Mouse (Mus musculus) embryonic facial prominence, embryonic 13.5 days (tissue): ENCODE measurements around the gene Ltk. TPM values are rescaled to one million over a fixed set of nuclear protein-coding genes. Genes with fewer than 3 reads are reported as not detected.
"Not testable (repeated sequence)": the region's sequence is repeated elsewhere in the genome, so short reads cannot be mapped to it uniquely, and the experiment has no call there.

Source experiments
- ATAC-seq: fragments of 200-750 bp; cut with Nextera tagmentation; 2 replicates; pipeline ENCODE4 v1.8.0; 2017; ENCODE audit warnings: low read depth; ENCODE audit not compliant: insufficient number of reproducible peaks, insufficient read depth, low FRiP score, low TSS enrichment
- H3K27ac ChIP-seq: fragments of 300-500 bp; sonication (generic); 2 replicates; pipeline ENCODE4 v1.5.1; 2015; ENCODE audit warnings: moderate library complexity, mild to moderate bottlenecking, inconsistent platforms
- H3K27me3 ChIP-seq: fragments of 300-500 bp; sonication (generic); 2 replicates; pipeline ENCODE4 v1.6.1; 2015; ENCODE audit warnings: mild to moderate bottlenecking, inconsistent platforms
- H3K36me3 ChIP-seq: fragments of 300-500 bp; sonication (generic); 2 replicates; pipeline ENCODE4 v1.6.1; 2015; ENCODE audit warnings: mild to moderate bottlenecking, inconsistent platforms
- H3K4me1 ChIP-seq: fragments of 300-500 bp; sonication (generic); 2 replicates; pipeline ENCODE4 v1.6.1; 2015; ENCODE audit warnings: inconsistent platforms
- H3K4me2 ChIP-seq: fragments of 300-500 bp; sonication (generic); 2 replicates; pipeline ENCODE4 v1.6.1; 2015; ENCODE audit warnings: moderate library complexity, mild to moderate bottlenecking, inconsistent platforms
- H3K4me3 ChIP-seq: fragments of 300-500 bp; sonication (generic); 2 replicates; pipeline ENCODE4 v1.5.1; 2015; ENCODE audit warnings: mild to moderate bottlenecking, inconsistent platforms
- H3K9ac ChIP-seq: fragments of 300-500 bp; sonication (generic); 2 replicates; pipeline ENCODE4 v1.6.1; 2015; ENCODE audit warnings: mild to moderate bottlenecking, inconsistent platforms
- H3K9me3 ChIP-seq: fragments of 300-500 bp; sonication (generic); 2 replicates; pipeline ENCODE4 v1.6.1; 2016; ENCODE audit warnings: inconsistent platforms
- WGBS: fragments of 180-500 bp; shearing (Covaris S2); methylation state at CpG from one replicate; pipeline ENCODE4 v1.1.7; 2015; ENCODE audit warnings: mixed read lengths; 5-methylcytosine and 5-hydroxymethylcytosine counted together
- polyA plus RNA-seq: library from polyadenylated mRNA; unstranded; fragments of >200 nt; fragmentation: Nextera tagmentation; extraction: Ambion mirVana; gene quantifications from 2 replicates; pipeline ENCODE4 v1.2.1, GENCODE M21; 2015

Ltk gene
- polyA plus RNA-seq, 1 experiment from 2014 or later: 0.18 TPM

DNA sequence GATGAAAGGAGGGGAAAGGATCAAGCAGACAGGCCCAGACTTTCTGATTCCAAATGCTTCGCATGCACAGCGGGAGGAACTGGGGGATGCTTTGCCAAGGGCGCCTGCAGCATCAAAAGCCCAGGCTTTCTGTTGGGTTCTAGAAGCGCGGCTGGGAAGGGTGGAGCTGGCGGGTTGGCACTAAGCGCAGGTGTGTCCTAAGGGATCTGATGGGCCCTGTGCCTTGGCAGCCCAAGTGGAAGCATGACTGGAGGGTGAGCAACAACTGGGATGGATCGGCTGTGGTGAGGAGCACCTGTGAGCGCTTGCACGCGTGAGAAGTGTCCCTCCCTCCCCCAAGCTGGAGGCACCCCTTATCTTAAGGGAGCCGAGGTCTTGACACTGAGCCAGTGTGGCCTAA, 23.1 kb downstream of the Ltk start:
- peaks cover 14% of the 10 kb centered on the region for H3K4me1 ChIP-seq
- H3K9me3 ChIP-seq: no peaks in the 10 kb centered on the region
- 19% methylated on average over 12 of the region's 12 CpGs for WGBS
- H3K27me3 ChIP-seq: peaks cover 30% of the 10 kb centered on the region
- H3K4me3 ChIP-seq: no peak overlapping the region
- ATAC-seq: no peak
- H3K27ac ChIP-seq: no peak overlapping the region
- H3K4me2 ChIP-seq: no peak overlapping the region
- H3K9ac ChIP-seq: no peak overlapping the region
- H3K36me3 ChIP-seq: peaks cover 36% of the 10 kb centered on the region

DNA sequence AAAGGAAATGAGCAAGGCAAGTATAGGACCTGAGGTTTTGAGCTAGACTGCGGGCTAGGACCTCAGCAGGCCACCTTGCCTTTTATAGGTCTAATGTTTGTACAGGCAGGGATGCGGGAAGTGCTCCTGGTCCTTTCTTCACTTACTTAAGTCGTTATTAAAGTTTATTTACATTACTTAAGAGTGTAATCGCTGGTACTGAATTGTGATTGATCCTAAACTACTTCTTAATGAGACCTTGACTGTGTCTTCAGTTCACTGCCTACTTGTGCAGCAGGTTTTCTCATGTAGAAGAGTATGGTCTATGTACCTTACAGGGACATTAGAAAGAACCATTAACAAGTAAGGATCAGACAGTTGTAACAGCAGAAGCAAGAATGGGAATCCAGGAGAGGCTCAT, 29.5 kb downstream of the Ltk start:
- Histone ChIP-seq H3K4me2 (no peak overlapping the region), H3K9me3 (no peaks in the 10 kb centered on the region), H3K27me3 (no peaks in the 10 kb centered on the region), H3K4me3 (no peak overlapping the region), H3K27ac (no peak overlapping the region), H3K36me3 (peaks cover 96% of the 10 kb centered on the region), H3K9ac (no peak overlapping the region), H3K4me1 (no peaks in the 10 kb centered on the region)
- ATAC-seq: no peak
- WGBS: 91% methylated on average over 4 of the region's 4 CpGs

DNA sequence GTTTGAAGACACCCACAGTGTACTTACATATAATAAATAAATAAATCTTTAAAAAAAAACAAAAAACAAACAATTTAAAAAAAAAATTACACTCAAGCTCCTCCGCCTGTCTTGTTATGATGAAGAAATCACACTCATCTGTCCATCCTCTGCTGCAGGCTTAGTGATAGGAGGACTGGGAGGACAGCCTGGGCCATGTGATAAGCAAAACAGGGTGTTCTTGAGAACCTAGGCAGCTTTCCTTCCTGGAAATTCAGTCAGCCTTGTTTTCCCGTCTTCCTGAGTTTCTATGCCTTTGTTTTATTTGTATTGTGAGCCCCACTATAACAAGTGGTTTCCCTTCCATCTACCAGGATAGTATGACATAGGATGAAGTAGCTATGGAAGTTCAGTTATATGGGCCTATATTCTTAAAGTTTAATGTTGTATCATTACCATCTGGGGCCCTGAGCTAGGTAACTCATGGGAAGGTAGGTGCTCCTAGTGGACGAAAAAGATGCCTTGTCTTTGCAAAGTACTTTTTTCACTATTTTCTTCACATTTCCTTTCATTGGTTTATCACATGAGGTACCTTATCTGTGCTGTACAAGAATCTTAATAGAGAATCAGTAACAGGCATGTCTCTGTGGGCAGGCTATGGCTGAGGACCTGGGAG, 32.3 kb downstream of the Ltk start:
- 88% methylated on average over 3 of the region's 3 CpGs for WGBS
- no peak overlapping the region for H3K4me2 ChIP-seq
- no peaks in the 10 kb centered on the region for H3K4me1 ChIP-seq
- ATAC-seq: no peak
- H3K27me3 ChIP-seq: no peaks in the 10 kb centered on the region
- no peak overlapping the region for H3K4me3 ChIP-seq
- H3K36me3 ChIP-seq: peaks cover 91% of the 10 kb centered on the region
- H3K9me3 ChIP-seq: no peaks in the 10 kb centered on the region
- no peak overlapping the region for H3K27ac ChIP-seq
- H3K9ac ChIP-seq: no peak overlapping the region

DNA sequence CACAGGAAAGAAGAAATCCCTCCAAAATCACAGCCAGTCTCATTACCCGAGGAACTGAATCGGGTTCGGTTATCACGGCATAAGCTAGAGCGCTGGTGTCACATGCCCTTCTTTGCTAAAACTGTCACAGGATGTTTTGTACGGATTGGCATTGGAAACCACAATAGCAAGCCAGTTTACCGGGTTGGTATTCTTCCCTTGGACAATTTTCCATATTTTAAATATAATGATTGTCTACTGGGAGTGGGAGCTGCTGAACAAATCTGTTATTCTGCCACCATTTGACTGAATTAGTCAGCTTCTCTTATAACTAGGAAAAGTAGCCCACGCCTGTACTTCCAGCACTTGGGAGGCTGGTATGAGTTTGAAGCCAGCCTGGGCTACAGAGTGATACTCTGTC, 39.2 kb downstream of the Ltk start:
- WGBS: 97% methylated on average over 8 of the region's 8 CpGs
- ATAC-seq: no peak
- H3K36me3 ChIP-seq: peaks cover 85% of the 10 kb centered on the region

DNA sequence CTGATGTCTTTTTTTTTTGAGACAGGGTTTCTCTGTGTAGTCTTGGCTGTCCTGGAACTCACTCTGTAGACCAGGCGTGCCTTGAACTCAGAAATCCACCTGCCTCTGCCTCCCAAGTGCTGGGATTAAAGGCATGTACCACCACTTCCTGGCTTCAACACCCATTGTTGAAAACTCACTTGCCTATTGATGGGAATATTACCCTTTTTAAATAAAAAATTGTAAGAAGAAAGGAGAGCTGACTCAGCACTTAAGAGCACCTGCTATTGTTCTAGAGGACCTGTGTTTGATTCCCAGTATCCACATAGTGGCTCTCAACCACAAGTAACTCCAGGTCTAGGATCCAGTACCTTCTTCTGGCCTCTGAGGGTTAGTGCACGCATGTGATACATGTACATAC, 44.4 kb downstream of the Ltk start:
- ATAC-seq, H3K27ac ChIP-seq, H3K9me3 ChIP-seq, H3K27me3 ChIP-seq, H3K4me2 ChIP-seq, H3K4me1 ChIP-seq, H3K4me3 ChIP-seq, H3K9ac ChIP-seq: not testable (repeated sequence)
- 95% methylated on average over 2 of the region's 2 CpGs for WGBS
- H3K36me3 ChIP-seq: peaks cover 82% of the 10 kb centered on the region

More for the DNA sequence above, 39.2 kb downstream of the Ltk start:
- Histone ChIP-seq H3K9ac (no peak overlapping the region), H3K4me2 (no peak overlapping the region), H3K27me3 (no peaks in the 10 kb centered on the region), H3K4me1 (no peaks in the 10 kb centered on the region), H3K27ac (no peak overlapping the region), H3K4me3 (no peak overlapping the region), H3K9me3 (no peaks in the 10 kb centered on the region)

DNA sequence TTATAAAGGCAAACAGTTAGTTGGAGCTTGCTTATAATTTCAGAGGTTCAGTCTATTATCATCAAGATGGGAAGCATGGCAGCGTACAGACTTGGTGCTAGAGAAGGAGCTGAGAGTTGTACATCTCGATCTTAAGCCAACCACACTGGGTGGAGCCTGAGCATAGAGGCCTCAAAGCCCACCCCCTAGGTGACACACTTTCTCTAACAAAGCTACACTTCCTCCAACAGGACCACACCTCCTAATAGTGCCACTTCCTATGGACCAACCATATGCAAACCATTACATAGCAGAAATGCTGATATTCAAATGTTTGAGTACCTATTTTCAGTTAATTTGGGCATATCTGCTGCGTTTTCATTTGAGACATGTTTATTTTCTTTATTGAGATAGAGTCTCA, 50.2 kb downstream of the Ltk start:
- Histone ChIP-seq H3K4me3 (no peak overlapping the region), H3K4me2 (no peak overlapping the region), H3K36me3 (peaks cover 80% of the 10 kb centered on the region), H3K27ac (no peak overlapping the region), H3K27me3 (no peaks in the 10 kb centered on the region), H3K9me3 (no peaks in the 10 kb centered on the region), H3K4me1 (no peaks in the 10 kb centered on the region), H3K9ac (no peak overlapping the region)
- 93% methylated on average over 3 of the region's 3 CpGs for WGBS
- ATAC-seq: no peak

DNA sequence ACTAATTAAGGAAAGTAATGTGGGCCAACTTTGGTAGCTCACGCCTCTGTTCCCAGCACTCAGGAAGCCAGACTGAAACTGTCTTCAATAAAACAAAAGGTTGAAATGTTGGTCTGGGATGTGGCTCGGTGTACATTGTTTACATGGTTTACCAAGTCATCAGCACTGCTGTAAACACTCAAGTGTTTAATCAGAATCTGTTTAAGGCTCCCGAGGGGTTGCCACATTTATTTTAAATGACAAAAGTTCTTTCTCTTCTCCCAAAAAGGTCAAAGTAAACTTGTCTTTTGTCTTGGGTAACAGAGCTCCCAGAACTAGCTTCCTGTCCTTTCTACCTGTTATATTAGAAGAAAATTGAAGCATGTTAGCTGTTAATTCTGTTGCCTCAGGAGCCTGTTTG, 52.6 kb downstream of the Ltk start:
- Histone ChIP-seq H3K9me3 (no peaks in the 10 kb centered on the region), H3K27me3 (no peaks in the 10 kb centered on the region), H3K4me1 (no peaks in the 10 kb centered on the region), H3K4me3 (no peak overlapping the region), H3K9ac (no peak overlapping the region), H3K4me2 (no peak overlapping the region), H3K36me3 (peaks cover 76% of the 10 kb centered on the region), H3K27ac (no peak overlapping the region)
- WGBS: 87% methylated on average over 3 of the region's 3 CpGs
- ATAC-seq: no peak

DNA sequence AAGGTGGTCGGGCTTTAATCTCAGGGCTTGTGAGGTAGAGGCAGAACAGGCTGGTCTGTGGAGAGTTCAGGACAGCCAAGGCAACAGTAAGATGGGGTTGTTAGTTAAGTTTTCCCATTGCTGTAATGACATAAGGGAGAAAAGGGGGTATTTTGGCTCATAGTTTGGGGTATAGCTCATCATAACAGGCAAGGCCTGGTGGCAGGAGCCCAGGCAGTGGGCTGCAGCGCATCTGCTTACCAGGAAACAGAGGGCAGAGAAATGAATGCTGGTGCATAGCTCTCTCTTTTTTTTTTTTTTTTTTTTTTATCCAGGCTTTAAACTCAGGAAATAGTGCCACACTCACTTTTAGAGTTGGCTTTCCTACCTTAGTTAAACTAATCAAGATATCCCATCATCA, 57.1 kb downstream of the Ltk start:
- Histone ChIP-seq H3K9me3 (no peaks in the 10 kb centered on the region), H3K27ac (no peak overlapping the region), H3K27me3 (no peaks in the 10 kb centered on the region), H3K4me1 (no peaks in the 10 kb centered on the region), H3K4me3 (no peak overlapping the region), H3K4me2 (no peak overlapping the region), H3K9ac (no peak overlapping the region), H3K36me3 (peaks cover 66% of the 10 kb centered on the region)
- WGBS: 93% methylated on average over 2 of the region's 2 CpGs
- no peak for ATAC-seq

Other genes with a start within 250 kb of the Ltk start
- 0.13 and 0.29 TPM in 2 replicates for gene Exd1, start 212.8 kb downstream of the Ltk start, polyA plus RNA-seq
- gene Chp1, start 212.7 kb downstream of the Ltk start, polyA plus RNA-seq: 68.6 and 73.5 TPM in 2 replicates
- 79.5 and 79.7 TPM in 2 replicates for gene Nusap1, start 142.1 kb downstream of the Ltk start, polyA plus RNA-seq
- gene Oip5, start 142.0 kb downstream of the Ltk start, polyA plus RNA-seq: 23.0 and 24.6 TPM in 2 replicates
- gene Ndufaf1, start 97.6 kb downstream of the Ltk start, polyA plus RNA-seq: 52.0 and 52.4 TPM in 2 replicates
- 69.0 and 74.0 TPM in 2 replicates for gene Rtf1, start 85.4 kb downstream of the Ltk start, polyA plus RNA-seq
- gene Itpka, start 18.1 kb downstream of the Ltk start, polyA plus RNA-seq: 0.76 TPM in 1 of 2 replicates, not detected in the other
- gene Rpap1, start 27.1 kb upstream of the Ltk start, polyA plus RNA-seq: 31.5 and 31.9 TPM in 2 replicates
- gene Tyro3, start 37.3 kb upstream of the Ltk start, polyA plus RNA-seq: 27.3 and 28.5 TPM in 2 replicates
- 34.0 and 39.3 TPM in 2 replicates for gene Mga, start 136.8 kb upstream of the Ltk start, polyA plus RNA-seq
- 5.5 and 5.7 TPM in 2 replicates for gene Mapkbp1, start 212.3 kb upstream of the Ltk start, polyA plus RNA-seq